Mouse (Mus musculus): ENCODE data around the gene Trappc4.

DNA sequence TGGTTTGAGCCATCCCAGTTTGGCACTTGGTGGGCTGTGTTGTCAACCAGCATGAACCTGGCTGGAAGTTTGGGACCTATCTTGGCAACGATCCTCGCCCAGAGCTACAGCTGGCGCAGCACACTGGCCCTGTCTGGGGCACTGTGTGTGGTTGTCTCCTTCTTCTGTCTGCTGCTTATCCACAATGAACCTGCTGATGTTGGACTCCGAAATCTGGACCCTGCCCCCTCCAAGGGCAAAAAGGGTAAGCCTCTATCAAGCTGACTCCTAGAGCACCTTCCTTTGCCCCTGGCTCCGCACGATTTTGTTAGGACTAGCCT lies 7.6 kb downstream of the Trappc4 start:
- no peak for TF ChIP-seq CTCF (IDR thresholded peaks at IDR 0.05; ENCODE audit: low read depth, low read length)
- TF ChIP-seq GATA2 (IDR thresholded peaks at IDR 0.05; ENCODE audit: borderline replicate concordance, low read depth, low read length), result no peak

All from G1E (cell line).